Mouse (Mus musculus) retina, postnatal 7 days (tissue): Measurements from ENCODE around the gene Coro1c.
"Not testable (repeated sequence)": the region's sequence is repeated elsewhere in the genome, so short reads cannot be mapped to it uniquely, and the experiment has no call there.

Experiments used
- DNase-seq: peaks from one replicate; pipeline ENCODE4 v3.0.0-alpha.2; 2012; ENCODE audit warnings: low read depth, low spot score

The Coro1c gene

DNA sequence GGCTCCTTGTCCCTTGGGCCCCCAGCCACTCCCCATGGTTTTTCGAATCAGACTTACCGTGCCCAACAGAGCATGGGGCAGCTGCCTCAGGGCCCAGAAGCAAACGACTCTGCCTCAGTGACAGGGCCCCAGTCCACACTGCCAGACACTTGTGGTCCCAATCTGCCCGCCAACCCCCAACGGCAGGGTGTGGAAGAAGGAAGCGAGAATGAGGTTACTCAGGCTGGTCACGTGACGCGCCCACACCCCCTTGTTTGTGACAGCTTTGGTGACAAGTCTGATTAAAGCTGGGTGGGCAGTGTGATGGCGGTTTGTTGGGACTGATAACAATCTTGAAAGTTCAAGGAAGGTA is 78.3 kb downstream of the Coro1c start:
- no peak for DNase-seq

DNA sequence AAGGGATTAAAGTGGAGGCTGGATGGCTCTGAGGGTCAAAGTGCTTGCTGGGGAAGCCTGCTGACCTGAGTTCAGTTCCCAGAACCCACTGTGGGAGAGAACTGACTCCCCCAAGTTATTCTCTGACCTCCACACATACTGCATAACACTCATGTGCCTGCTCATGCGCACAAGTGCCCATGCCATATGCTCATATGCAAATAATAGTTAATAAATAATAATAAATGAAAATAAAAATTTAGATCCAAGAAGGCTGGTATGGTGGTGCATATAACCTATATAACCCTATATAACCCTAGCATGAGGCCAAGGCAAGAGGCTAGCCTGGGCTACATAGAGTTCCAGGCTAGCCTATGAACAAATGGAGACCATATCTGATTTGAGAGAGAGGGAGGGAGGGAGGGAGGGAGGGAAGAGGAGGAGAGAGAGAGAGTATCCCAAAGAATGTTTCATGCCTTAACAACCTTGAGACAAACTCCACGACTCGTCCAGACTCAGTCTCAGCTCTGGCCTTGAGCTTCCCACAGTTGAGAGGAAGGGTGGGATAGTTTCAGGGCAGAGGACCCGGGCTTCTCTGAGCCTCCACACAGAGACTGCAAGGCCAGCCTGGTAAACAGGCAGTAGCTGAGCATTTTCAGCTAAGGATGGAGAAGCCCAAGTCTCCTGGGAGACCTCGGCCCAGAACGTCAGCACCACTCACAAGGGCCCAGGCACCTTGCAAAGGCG is 78.8 kb downstream of the Coro1c start:
- DNase-seq: no peak

GRCm38 (mm10) chr5:113828481-113828880 is 80.1 kb downstream of the Coro1c start:
- DNase-seq: no peak

- DNase-seq: no peak
Measured at GRCm38 (mm10) chr5:113827991-113828411, 80.6 kb downstream of the Coro1c start.

- no peak for DNase-seq
Measured at GRCm38 (mm10) chr5:113826619-113827018, 81.9 kb downstream of the Coro1c start.

- no peak for DNase-seq
Measured at GRCm38 (mm10) chr5:113825558-113825957, 83.0 kb downstream of the Coro1c start.

GRCm38 (mm10) chr5:113824228-113824627 is 84.3 kb downstream of the Coro1c start:
- DNase-seq: no peak

DNA sequence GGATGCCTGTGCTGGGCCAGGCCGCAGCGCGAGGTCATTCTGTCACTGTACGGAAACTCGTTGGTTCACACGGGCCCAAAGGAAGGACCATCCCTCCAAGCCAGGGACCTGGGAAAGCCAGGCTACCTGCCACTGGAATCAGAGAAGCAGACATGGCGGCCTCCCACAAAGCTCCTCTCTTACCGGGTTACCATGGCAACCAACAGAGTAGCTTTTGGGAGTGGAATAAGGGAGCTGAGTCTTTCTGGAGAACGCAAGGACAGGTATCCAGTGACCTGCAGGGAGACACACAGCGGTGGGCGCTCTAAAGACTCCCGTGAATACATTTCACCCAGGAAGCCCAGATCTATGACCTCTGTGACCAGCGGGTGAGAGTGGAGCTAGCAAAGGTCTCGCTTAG is 90.0 kb downstream of the Coro1c start:
- no peak for DNase-seq

GRCm38 (mm10) chr5:113815638-113816152 is 92.9 kb downstream of the Coro1c start:
- DNase-seq: peak; percentile 62

DNA sequence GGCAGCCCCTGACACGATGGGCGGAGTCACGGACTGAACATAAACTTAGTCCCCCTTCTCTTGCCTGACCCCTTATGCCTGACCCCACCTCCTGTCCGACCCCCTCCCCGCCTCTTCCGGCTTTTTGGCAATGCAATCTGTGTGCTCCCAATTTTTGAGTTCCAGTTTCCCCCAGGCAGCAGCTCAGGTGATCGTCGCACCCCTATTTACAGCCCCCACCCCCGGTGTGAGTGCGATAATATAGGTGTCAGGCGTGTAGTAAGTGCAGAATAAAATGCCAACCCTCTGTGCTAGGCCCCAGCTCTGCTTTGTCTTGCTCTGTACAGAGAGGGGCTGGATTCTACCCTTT is 93.5 kb downstream of the Coro1c start:
- DNase-seq: no peak

DNA sequence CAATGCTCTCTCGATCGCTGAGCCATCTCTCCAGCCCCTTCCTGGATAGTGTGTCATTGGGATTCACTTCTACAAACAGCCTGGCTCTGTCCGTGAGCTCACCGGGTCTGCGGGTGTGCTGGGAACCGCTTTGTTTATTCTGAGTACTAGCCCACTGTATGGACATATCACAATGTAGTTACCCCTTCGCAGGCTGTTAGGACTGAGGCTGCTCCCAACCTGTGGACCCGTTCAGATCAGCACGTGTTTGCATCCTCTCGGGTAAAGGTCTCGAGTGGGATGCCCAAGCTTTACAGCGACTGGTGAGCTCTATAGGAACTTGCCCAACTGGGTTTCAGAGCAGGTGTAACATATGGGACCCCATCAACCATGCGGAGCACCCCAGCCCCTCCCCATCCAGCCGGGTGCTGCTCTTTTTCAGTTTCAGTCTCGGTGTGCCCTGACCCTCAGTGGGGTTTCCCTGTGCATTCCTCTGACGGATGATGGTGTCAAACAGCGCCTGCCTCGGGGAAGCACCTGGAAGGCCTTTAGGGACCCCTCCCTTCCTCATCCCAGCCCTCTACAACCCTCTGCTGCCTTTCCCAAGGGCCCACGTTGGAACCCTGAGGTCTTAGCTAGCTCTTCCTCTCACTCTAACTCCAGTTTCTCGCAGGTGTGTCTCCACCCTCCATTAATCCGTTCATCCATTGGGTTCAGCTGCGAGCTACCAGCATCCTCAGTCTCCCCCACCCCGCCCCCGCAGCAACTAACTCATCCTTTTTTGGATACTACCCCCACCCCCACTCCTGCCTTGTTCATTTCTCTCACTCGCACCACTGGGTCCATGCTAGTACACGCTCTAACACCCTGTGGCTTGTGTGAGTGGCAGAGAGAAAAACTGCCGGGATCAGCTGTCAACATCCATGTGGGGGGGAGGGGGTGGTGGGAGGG is 94.2 kb downstream of the Coro1c start:
- DNase-seq: no peak

- no peak for DNase-seq
Measured at GRCm38 (mm10) chr5:113813608-113814007, 95.0 kb downstream of the Coro1c start.

DNA sequence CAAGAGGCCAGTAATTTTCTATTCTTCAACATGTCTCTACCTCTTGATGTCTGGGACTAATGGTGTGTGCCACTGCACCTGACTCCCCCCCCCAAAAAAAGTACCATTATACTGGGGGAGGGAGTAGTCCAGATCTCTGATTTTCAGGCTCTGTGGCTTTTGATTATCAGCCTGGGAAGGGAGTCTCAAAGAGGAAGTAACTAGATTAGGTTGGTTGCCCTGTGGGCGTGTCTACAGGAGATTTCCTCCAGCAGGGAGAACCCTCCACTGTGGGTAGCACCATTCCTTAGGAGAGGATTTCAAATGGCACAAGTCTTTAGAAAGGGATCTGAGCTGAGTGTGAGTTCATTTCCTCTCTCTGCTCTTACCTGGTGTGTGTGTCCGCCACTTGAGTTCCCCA is 95.9 kb downstream of the Coro1c start:
- DNase-seq: no peak

DNA sequence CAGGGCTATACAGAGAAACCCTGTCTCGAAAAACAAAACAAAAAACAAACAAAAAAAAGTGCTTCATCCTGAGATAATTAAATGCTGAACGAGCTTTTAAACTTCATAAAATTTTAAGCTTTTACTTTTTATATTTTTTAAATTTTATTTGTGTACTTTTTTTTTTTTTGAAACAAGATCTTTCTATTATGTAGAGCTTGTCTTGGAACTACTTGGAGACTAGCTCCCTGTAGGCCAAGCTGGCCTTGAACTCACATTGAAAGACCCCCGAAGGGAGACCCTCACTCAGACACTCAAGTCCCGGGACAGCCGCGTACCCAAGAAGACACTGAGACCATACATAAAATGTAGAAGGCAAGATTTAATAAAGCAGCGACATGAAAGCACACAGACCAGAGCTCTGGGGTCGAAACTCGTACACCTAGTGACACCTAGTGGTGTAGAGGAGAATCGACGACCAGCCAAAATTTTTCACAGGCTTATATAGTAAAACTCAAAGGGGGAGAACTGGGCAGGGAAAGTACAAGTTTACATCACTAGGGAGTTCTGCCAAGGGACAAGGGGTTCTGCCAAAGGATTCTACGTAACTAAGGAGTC is 96.6 kb downstream of the Coro1c start:
- not testable (repeated sequence) for DNase-seq

GRCm38 (mm10) chr5:113810111-113810510 is 98.4 kb downstream of the Coro1c start:
- DNase-seq: no peak

- DNase-seq: no peak
Measured at GRCm38 (mm10) chr5:113808177-113808576, 100.4 kb downstream of the Coro1c start.

DNA sequence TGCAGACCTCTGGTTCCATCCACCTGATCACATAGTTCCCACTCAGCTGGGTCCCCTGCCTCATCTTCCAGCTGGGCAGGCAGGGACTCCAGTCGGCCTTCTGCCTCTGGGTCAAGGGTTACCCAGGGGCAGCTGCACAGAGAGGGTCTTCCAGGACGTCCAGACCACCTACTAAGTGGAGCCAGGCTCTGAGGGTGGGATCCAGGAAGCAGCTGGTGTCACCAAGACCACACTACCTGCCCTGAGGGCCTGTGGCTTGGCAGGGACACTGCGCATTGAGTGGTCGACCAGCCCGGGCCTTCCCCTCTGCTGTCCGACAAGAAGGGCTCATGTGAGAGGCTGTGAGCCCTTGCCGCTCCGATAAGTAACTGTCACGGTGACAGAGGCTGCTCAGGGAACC is 100.8 kb downstream of the Coro1c start:
- no peak for DNase-seq

DNA sequence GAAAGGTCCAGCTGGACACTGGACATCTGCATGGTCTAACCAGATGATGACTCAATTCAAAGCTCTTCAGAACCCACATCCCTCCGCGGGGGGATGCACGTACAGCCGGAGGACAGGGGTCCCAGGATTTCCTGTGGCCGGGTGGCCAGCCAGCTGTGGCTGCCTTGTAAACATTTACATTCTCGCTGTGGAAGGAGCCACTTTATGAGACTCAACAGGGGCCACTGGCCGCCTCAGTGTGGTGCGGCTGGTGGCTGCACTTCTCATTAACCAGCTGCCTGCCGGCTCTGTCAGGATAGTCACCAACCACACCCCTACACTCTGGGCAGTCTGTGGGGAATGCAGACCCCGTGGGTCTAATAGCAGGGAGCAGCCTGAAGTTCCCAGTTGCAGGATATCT is 102.1 kb downstream of the Coro1c start:
- no peak for DNase-seq

DNA sequence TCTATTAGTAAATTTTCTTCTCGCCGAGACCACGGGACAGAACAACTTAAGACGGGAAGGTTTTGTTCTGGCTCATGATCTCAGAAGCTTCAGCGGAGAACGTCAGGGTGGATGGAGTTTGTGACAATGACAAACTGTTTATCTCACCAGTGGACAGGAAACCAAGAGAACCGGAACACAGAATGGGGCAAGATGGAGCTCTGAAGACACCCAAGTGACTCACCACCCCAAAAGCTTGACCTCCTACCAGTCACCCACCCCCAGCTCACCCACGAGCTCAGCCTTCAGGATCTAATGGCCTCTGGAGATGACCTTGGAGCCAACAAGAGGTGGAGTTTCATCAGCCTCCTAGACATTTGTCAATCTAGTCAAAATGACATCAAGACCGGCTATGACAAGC is 103.3 kb downstream of the Coro1c start:
- no peak for DNase-seq

- no peak for DNase-seq
Measured at GRCm38 (mm10) chr5:113804395-113804966, 104.1 kb downstream of the Coro1c start.

- no peak for DNase-seq
Measured at GRCm38 (mm10) chr5:113800280-113800679, 108.3 kb downstream of the Coro1c start, which contains the start of gene Tmem119. Tmem119 (minus strand) TSS chr5:113800516.

- no peak for DNase-seq
Measured at GRCm38 (mm10) chr5:113799691-113800090, 108.9 kb downstream of the Coro1c start.
